ENCODE assay signal across 11 mouse cellular contexts in genomic region chrX:85932991-85933390, GRCm38 (mm10).
A peak's percentile ranks its signal among the peaks of the same experiment; 100 is the strongest.
DNase-seq lines count a peak whose midpoint lies in the region; ATAC-seq lines count a peak whose summit lies in the region.
"Had no signal": no experiment of that assay in that cellular context is flagged by ENCODE, and none has a peak within 500 bp of the region (broad histone marks: within the 10 kb centered on the region; RNA-seq: fewer than 3 reads in every experiment).

No protein-coding gene starts in this region.

- H3K27ac ChIP-seq in embryonic facial prominence, embryonic 11.5 days (replicated peaks; ENCODE audit: low read depth, low read length), result no peak overlapping the region
- no peak overlapping the region for H3K27ac ChIP-seq in embryonic facial prominence, embryonic 10.5 days (replicated peaks)
- H3K27ac ChIP-seq: embryonic facial prominence, embryonic 13.5 days had no signal

- H3K4me2 ChIP-seq in embryonic facial prominence, embryonic 11.5 days (ENCODE audit: low read depth, low read length), result no peak overlapping the region
- H3K4me2 ChIP-seq: embryonic facial prominence, embryonic 13.5 days had no signal

- H3K4me3 ChIP-seq in embryonic facial prominence, embryonic 11.5 days (ENCODE audit: low read depth, low read length), result no peak overlapping the region
- no peak overlapping the region for H3K4me3 ChIP-seq in embryonic facial prominence, embryonic 10.5 days
- H3K4me3 ChIP-seq: embryonic facial prominence, embryonic 13.5 days had no signal

- H3K36me3 ChIP-seq in embryonic facial prominence, embryonic 11.5 days (replicated peaks; ENCODE audit: control insufficient read depth, insufficient read depth, low read depth, low read length), result no peaks in the 10 kb centered on the region
- no peaks in the 10 kb centered on the region for H3K36me3 ChIP-seq in embryonic facial prominence, embryonic 10.5 days (replicated peaks)
- H3K36me3 ChIP-seq: embryonic facial prominence, embryonic 13.5 days had no signal

- no peak for ATAC-seq in embryonic facial prominence, embryonic 11.5 days (replicated peaks; ENCODE audit: insufficient number of reproducible peaks, low FRiP score, low TSS enrichment, low read depth)
- ATAC-seq in granulocyte monocyte progenitor cell, adult 5-6 weeks (replicated peaks; ENCODE audit: poor library complexity, severe bottlenecking), result no peak

- H3K9me3 ChIP-seq in embryonic facial prominence, embryonic 11.5 days (replicated peaks; ENCODE audit: control insufficient read depth, low read length), result no peaks in the 10 kb centered on the region
- H3K9me3 ChIP-seq in embryonic facial prominence, embryonic 10.5 days, result no peaks in the 10 kb centered on the region
- H3K9me3 ChIP-seq: embryonic facial prominence, embryonic 13.5 days had no signal

- intact Hi-C loops in left cerebral cortex, postnatal 14 days (cut with DNase I), result loop anchor here (10.0 kb wide), 1 partner anchor 342 kb away; no protein-coding TSS in a partner anchor

- H3K9ac ChIP-seq in embryonic facial prominence, embryonic 11.5 days (replicated peaks; ENCODE audit: low read length), result no peak overlapping the region
- H3K9ac ChIP-seq: embryonic facial prominence, embryonic 13.5 days had no signal

- no peaks in the 10 kb centered on the region for H3K27me3 ChIP-seq in embryonic facial prominence, embryonic 11.5 days (ENCODE audit: control insufficient read depth, insufficient read depth, low read length)
- H3K27me3 ChIP-seq in embryonic facial prominence, embryonic 10.5 days (replicated peaks; ENCODE audit: low read depth, poor library complexity, severe bottlenecking), result no peaks in the 10 kb centered on the region
- H3K27me3 ChIP-seq: embryonic facial prominence, embryonic 13.5 days had no signal

- peak; percentile 61 for DNase-seq in embryonic facial prominence, embryonic 11.5 days (ENCODE audit: low spot score)
- no peak for DNase-seq in embryonic facial prominence, embryonic 10.5 days (ENCODE audit: low spot score)
- DNase-seq in left cerebral cortex, postnatal 14 days (ENCODE audit: low spot score in 2 of 2), result peak; percentile 4 to 13
- DNase-seq in left cerebral cortex, adult 11 months (ENCODE audit: low spot score), result no peak
- peak; percentile 20 for DNase-seq in MEL-GATA-1-ER (ENCODE audit: extremely low read depth, low read depth)
- DNase-seq in embryo, embryonic 9.5 days (ENCODE audit: extremely low spot score), result peak; percentile 1
- no peak for DNase-seq in thymus, postnatal 25 days
- DNase-seq: adrenal gland, postnatal 14 days; gastrocnemius, postnatal 14 days had no signal

- 6% methylated on average over 2 of the region's 2 CpGs for WGBS in embryonic facial prominence, embryonic 11.5 days
- 7% methylated on average over 2 of the region's 2 CpGs for WGBS in embryonic facial prominence, embryonic 10.5 days

- no peaks in the 10 kb centered on the region for H3K4me1 ChIP-seq in embryonic facial prominence, embryonic 11.5 days (ENCODE audit: control insufficient read depth, insufficient read depth, low read length)
- no peaks in the 10 kb centered on the region for H3K4me1 ChIP-seq in embryonic facial prominence, embryonic 10.5 days
- H3K4me1 ChIP-seq: embryonic facial prominence, embryonic 13.5 days had no signal

Comparison
In these comparisons a context has a peak if more than half of its experiments do, and no peak if none do; other contexts are left out.
1. DNase-seq: peak in embryonic facial prominence, embryonic 11.5 days (single experiment), left cerebral cortex, postnatal 14 days (2 of 2), MEL-GATA-1-ER (single experiment) and embryo, embryonic 9.5 days (single experiment); none in embryonic facial prominence, embryonic 10.5 days (single experiment), left cerebral cortex, adult 11 months (single experiment) and thymus, postnatal 25 days (single experiment).